Mouse (Mus musculus): Measurements from ENCODE around the gene Rhoa. TPM values are rescaled to one million over a fixed set of nuclear protein-coding genes. Genes with fewer than 3 reads are reported as not detected.

The Rhoa gene
- polyA plus RNA-seq, 1 experiment: 154 TPM

GRCm38 (mm10) chr9:108278697-108279450, 27.1 kb upstream of the Rhoa start:
- no peak for TF ChIP-seq GATA1 (IDR thresholded peaks at IDR 0.05; ENCODE audit: low read length)

- no peak for TF ChIP-seq GATA1 (IDR thresholded peaks at IDR 0.05; ENCODE audit: low read length)
Measured at GRCm38 (mm10) chr9:108280071-108280828, 25.7 kb upstream of the Rhoa start.

- no peak for TF ChIP-seq GATA1 (IDR thresholded peaks at IDR 0.05; ENCODE audit: low read length)
Measured at GRCm38 (mm10) chr9:108284410-108284809, 21.5 kb upstream of the Rhoa start.

GRCm38 (mm10) chr9:108289347-108289746, 16.6 kb upstream of the Rhoa start:
- TF ChIP-seq GATA1 (IDR thresholded peaks at IDR 0.05; ENCODE audit: low read length): no peak

- TF ChIP-seq GATA1 (IDR thresholded peaks at IDR 0.05; ENCODE audit: low read length): no peak
Measured at GRCm38 (mm10) chr9:108290016-108290750, 15.7 kb upstream of the Rhoa start, which contains the start of gene Nicn1. Nicn1 (plus strand) TSS chr9:108290429.

GRCm38 (mm10) chr9:108290773-108291172, 15.2 kb upstream of the Rhoa start:
- no peak for TF ChIP-seq GATA1 (IDR thresholded peaks at IDR 0.05; ENCODE audit: low read length)

- TF ChIP-seq GATA1 (IDR thresholded peaks at IDR 0.05; ENCODE audit: low read length): no peak
Measured at GRCm38 (mm10) chr9:108296453-108297355, 9.2 kb upstream of the Rhoa start, which contains the start of gene Amt. Amt (plus strand) TSS chr9:108296853.

- no peak for TF ChIP-seq GATA1 (IDR thresholded peaks at IDR 0.05; ENCODE audit: low read length)
Measured at GRCm38 (mm10) chr9:108301853-108302252, 4.1 kb upstream of the Rhoa start.

- no peak for TF ChIP-seq GATA1 (IDR thresholded peaks at IDR 0.05; ENCODE audit: low read length)
Measured at GRCm38 (mm10) chr9:108304716-108305115, 1.2 kb upstream of the Rhoa start.

- TF ChIP-seq GATA1 (IDR thresholded peaks at IDR 0.05; ENCODE audit: low read length): no peak
Measured at GRCm38 (mm10) chr9:108305170-108305569, 759 bp upstream of the Rhoa start.

- TF ChIP-seq GATA1 (IDR thresholded peaks at IDR 0.05; ENCODE audit: low read length): no peak
Measured at GRCm38 (mm10) chr9:108306571-108306980, 647 bp downstream of the Rhoa start.

GRCm38 (mm10) chr9:108307021-108307807, 1.3 kb downstream of the Rhoa start:
- no peak for TF ChIP-seq GATA1 (IDR thresholded peaks at IDR 0.05; ENCODE audit: low read length)

GRCm38 (mm10) chr9:108308141-108308540, 2.2 kb downstream of the Rhoa start:
- TF ChIP-seq GATA1 (IDR thresholded peaks at IDR 0.05; ENCODE audit: low read length): no peak

- no peak for TF ChIP-seq GATA1 (IDR thresholded peaks at IDR 0.05; ENCODE audit: low read length)
Measured at GRCm38 (mm10) chr9:108317572-108317971, 11.6 kb downstream of the Rhoa start.

All from G1E-ER4 (cell line).